Mouse (Mus musculus) lung, postnatal 0 days (tissue): ENCODE measurements around the gene Umad1.

Experiments used
- CTCF ChIP-seq: IDR thresholded peaks from 2 replicates; pipeline ENCODE4 v1.5.1; 2016; ENCODE audit warnings: antibody characterized with exemption, mild to moderate bottlenecking
- EP300 ChIP-seq: IDR thresholded peaks from 2 replicates; pipeline ENCODE4 v1.6.1; 2016; ENCODE audit warnings: antibody characterized with exemption, mild to moderate bottlenecking, control low read depth

DNA sequence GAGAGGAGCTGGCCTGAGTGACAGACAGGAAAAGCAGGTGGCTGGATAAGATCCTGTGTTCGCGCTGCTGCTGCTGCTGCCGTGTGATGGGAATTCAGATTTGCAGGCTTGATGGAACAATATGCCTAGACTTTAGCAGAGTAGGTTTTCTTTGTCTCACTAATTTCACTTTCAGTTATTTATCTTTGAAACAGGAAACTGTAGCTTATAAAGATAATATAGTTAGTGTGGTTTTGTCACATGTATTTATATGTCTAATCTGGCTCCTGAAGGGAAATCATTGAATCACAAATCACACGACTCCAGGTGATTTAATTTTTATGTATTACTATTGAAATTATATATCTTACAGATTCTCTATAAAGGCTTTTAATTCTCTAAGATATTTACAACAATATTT is 24.2 kb downstream of the Umad1 start:
- TF ChIP-seq CTCF (no peak), EP300 (no peak)
